Mouse (Mus musculus) liver, postnatal 0 days (tissue): ENCODE measurements around the gene Zzz3. TPM values are rescaled to one million over a fixed set of nuclear protein-coding genes. Genes with fewer than 3 reads are reported as not detected.

Experiments
- ATAC-seq: fragments of 200-750 bp; cut with Nextera tagmentation; 2 replicates; pipeline ENCODE4 v1.8.0; 2017; ENCODE audit warnings: mild to moderate bottlenecking, moderate library complexity
- DNase-seq: peaks from one replicate; pipeline ENCODE4 v3.0.0-alpha.2; 2016
- H3K27ac ChIP-seq: fragments of 300-500 bp; sonication (generic); 2 replicates; pipeline ENCODE4 v1.5.1; 2014; ENCODE audit warnings: antibody characterized with exemption, moderate library complexity, mild to moderate bottlenecking, low read depth
- H3K27me3 ChIP-seq: fragments of 300-500 bp; sonication (generic); 2 replicates; pipeline ENCODE4 v1.6.1; 2014; ENCODE audit warnings: low read length, control low read depth, mixed read lengths; ENCODE audit not compliant: insufficient read depth
- H3K36me3 ChIP-seq: fragments of 300-500 bp; sonication (generic); replicated peaks from 2 replicates; pipeline ENCODE4 v1.6.1; 2014; ENCODE audit warnings: mild to moderate bottlenecking, control low read depth, low read length, moderate library complexity, mixed read lengths; ENCODE audit not compliant: insufficient read depth
- H3K4me1 ChIP-seq: fragments of 300-500 bp; sonication (generic); 2 replicates; pipeline ENCODE4 v1.6.1; 2014; ENCODE audit warnings: antibody characterized with exemption, mild to moderate bottlenecking, control low read depth; ENCODE audit not compliant: insufficient read depth
- H3K4me2 ChIP-seq: fragments of 300-500 bp; sonication (generic); 2 replicates; pipeline ENCODE4 v1.6.1; 2014; ENCODE audit warnings: low read depth, mild to moderate bottlenecking, low read length, moderate library complexity, mixed read lengths
- H3K4me3 ChIP-seq: fragments of 300-500 bp; sonication (generic); 2 replicates; pipeline ENCODE4 v1.5.1; 2014; ENCODE audit warnings: low read depth, low read length
- H3K9ac ChIP-seq: fragments of 300-500 bp; sonication (generic); replicated peaks from 2 replicates; pipeline ENCODE4 v1.6.1; 2014; ENCODE audit warnings: mild to moderate bottlenecking, moderate library complexity
- H3K9me3 ChIP-seq: fragments of 300-500 bp; sonication (generic); 2 replicates; pipeline ENCODE4 v1.6.1; 2016; ENCODE audit warnings: mild to moderate bottlenecking, control low read depth, low read length, mixed read lengths
- CTCF ChIP-seq: sonication (generic); IDR thresholded peaks from 2 replicates; pipeline ENCODE4 v1.5.1; 2016; ENCODE audit warnings: antibody characterized with exemption, low read depth
- EP300 ChIP-seq: IDR thresholded peaks from 2 replicates; pipeline ENCODE4 v1.6.1; 2016; ENCODE audit warnings: antibody characterized with exemption, low read depth, mild to moderate bottlenecking
- WGBS: fragments of 180-500 bp; shearing (Covaris S2); extraction: QIAGEN DNeasy Blood & Tissue Kit; methylation state at CpG from one replicate; pipeline ENCODE4 v1.1.7; 2014; ENCODE audit not compliant: insufficient replicate concordance; 5-methylcytosine and 5-hydroxymethylcytosine counted together
- polyA plus RNA-seq: library from polyadenylated mRNA; unstranded; fragments of >200 nt; fragmentation: Nextera tagmentation; extraction: Ambion mirVana; gene quantifications from 2 replicates; pipeline ENCODE4 v1.2.1, GENCODE M21; 2015

Gene Zzz3
- polyA plus RNA-seq, 1 experiment from 2014 or later: 11.4 TPM

GRCm38 (mm10) chr3:152478599-152479435 lies 83.5 kb downstream of the Zzz3 start:
- H3K4me1 ChIP-seq: peaks cover 9% of the 10 kb centered on the region
- no peaks in the 10 kb centered on the region for H3K36me3 ChIP-seq
- peak; percentile 80 for DNase-seq
- peak overlapping the region; percentile 53 for H3K4me3 ChIP-seq
- H3K9ac ChIP-seq: peak overlapping the region; percentile 67
- peak; percentile 80 for ATAC-seq
- H3K9me3 ChIP-seq: no peaks in the 10 kb centered on the region
- TF ChIP-seq EP300 (no peak), CTCF (0 out of 2 replicates have a peak, but pooled peaks have one; percentile 12)
- WGBS: 2% methylated on average over 13 of the region's 16 CpGs
- no peaks in the 10 kb centered on the region for H3K27me3 ChIP-seq
- H3K4me2 ChIP-seq: peak overlapping the region; percentile 95
- peak overlapping the region; percentile 78 for H3K27ac ChIP-seq

DNA sequence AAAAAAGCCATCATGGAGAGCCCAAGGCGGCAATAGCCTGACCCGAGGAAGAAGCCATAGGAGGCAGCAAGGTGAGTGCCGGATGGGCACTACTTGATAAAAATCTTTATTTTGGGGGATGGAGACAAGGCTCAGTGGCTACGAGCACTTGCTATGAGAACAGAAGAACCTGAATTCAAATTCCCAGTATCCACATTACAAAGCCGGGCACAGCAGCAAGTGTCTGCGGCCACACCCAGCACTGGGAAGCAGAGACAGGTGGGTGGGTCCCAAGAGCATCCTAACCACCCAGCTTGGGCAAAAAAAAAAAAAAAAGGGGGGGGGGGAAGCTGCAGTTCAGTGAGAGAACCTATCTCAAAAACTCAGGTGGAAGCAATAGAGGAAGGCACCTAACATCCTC lies 85.1 kb downstream of the Zzz3 start:
- ATAC-seq: no peak
- Histone ChIP-seq H3K4me3 (no peak overlapping the region), H3K9me3 (no peaks in the 10 kb centered on the region), H3K27ac (no peak overlapping the region), H3K36me3 (no peaks in the 10 kb centered on the region), H3K27me3 (no peaks in the 10 kb centered on the region), H3K4me1 (peaks cover 9% of the 10 kb centered on the region), H3K9ac (no peak overlapping the region), H3K4me2 (no peak overlapping the region)
- WGBS: 83% methylated on average over 6 of the region's 6 CpGs
- no peak for DNase-seq
- no peak for TF ChIP-seq EP300
- no peak for TF ChIP-seq CTCF

GRCm38 (mm10) chr3:152482182-152482581 lies 86.9 kb downstream of the Zzz3 start:
- no peak overlapping the region for H3K9ac ChIP-seq
- ATAC-seq: no peak
- TF ChIP-seq EP300 (no peak), CTCF (no peak)
- DNase-seq: no peak
- no peak overlapping the region for H3K4me2 ChIP-seq
- 76% methylated on average over 8 of the region's 8 CpGs for WGBS
- H3K4me3 ChIP-seq: no peak overlapping the region
- no peaks in the 10 kb centered on the region for H3K9me3 ChIP-seq
- no peak overlapping the region for H3K27ac ChIP-seq
- H3K36me3 ChIP-seq: no peaks in the 10 kb centered on the region
- H3K27me3 ChIP-seq: no peaks in the 10 kb centered on the region
- H3K4me1 ChIP-seq: peaks cover 9% of the 10 kb centered on the region

GRCm38 (mm10) chr3:152483800-152484199 lies 88.5 kb downstream of the Zzz3 start:
- peaks cover 3% of the 10 kb centered on the region for H3K4me1 ChIP-seq
- H3K9ac ChIP-seq: no peak overlapping the region
- 54% methylated on average over 7 of the region's 7 CpGs for WGBS
- no peak overlapping the region for H3K4me3 ChIP-seq
- no peak for TF ChIP-seq EP300
- TF ChIP-seq CTCF: no peak
- H3K27me3 ChIP-seq: no peaks in the 10 kb centered on the region
- H3K4me2 ChIP-seq: no peak overlapping the region
- no peak for ATAC-seq
- DNase-seq: no peak
- no peak overlapping the region for H3K27ac ChIP-seq
- H3K9me3 ChIP-seq: no peaks in the 10 kb centered on the region
- H3K36me3 ChIP-seq: no peaks in the 10 kb centered on the region

- H3K36me3 ChIP-seq: no peaks in the 10 kb centered on the region
- H3K27me3 ChIP-seq: no peaks in the 10 kb centered on the region
- H3K4me1 ChIP-seq: peaks cover 1% of the 10 kb centered on the region
- 79% methylated on average over 6 of the region's 6 CpGs for WGBS
- TF ChIP-seq EP300 (no peak), CTCF (no peak)
- no peak overlapping the region for H3K27ac ChIP-seq
- no peak overlapping the region for H3K4me2 ChIP-seq
- no peak overlapping the region for H3K4me3 ChIP-seq
- no peak for DNase-seq
- no peaks in the 10 kb centered on the region for H3K9me3 ChIP-seq
- no peak for ATAC-seq
- no peak overlapping the region for H3K9ac ChIP-seq
Observed at GRCm38 (mm10) chr3:152484206-152484605, 88.9 kb downstream of the Zzz3 start.

DNA sequence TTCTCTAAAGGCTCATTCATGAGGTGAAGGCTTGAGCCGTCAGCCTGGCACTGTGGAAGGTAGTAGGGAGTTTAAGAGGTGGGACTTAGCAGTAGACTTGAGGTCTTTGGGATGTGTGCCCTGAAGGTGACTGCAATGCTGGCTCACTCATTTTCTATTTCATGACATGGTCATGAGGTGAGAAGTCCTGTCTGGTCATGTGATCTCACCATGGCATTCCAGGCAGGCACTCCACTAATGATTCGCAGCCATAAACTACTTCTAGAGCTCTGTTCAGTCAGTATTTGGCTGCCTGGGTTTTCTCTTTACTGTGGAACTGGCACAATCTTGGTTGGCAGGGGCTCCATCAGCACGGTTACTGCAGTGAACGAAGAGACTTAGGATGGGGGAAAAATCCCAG lies 93.7 kb downstream of the Zzz3 start:
- Histone ChIP-seq H3K9ac (no peak overlapping the region), H3K27me3 (no peaks in the 10 kb centered on the region), H3K9me3 (no peaks in the 10 kb centered on the region), H3K4me2 (no peak overlapping the region), H3K4me3 (no peak overlapping the region), H3K36me3 (no peaks in the 10 kb centered on the region), H3K4me1 (no peaks in the 10 kb centered on the region), H3K27ac (no peak overlapping the region)
- TF ChIP-seq CTCF (no peak), EP300 (no peak)
- no peak for DNase-seq
- 85% methylated on average over 4 of the region's 4 CpGs for WGBS
- ATAC-seq: no peak
